Mouse (Mus musculus) T-helper 2 cell (primary cell): ENCODE data around the gene Mapkap1.

ENCODE experiments used
- in situ Hi-C: fragments of 300-600 bp; cut with MboI, MseI; formaldehyde crosslinking; loops from one replicate; pipeline ENCODE4 v1.15.1; 2025; ENCODE audit warnings: high pct_unique_total_duplicates

Mapkap1 gene

GRCm38 (mm10) chr2:34530042-34530441 lies 123.5 kb downstream of the Mapkap1 start:
- in situ Hi-C loops, result no loop called here

DNA sequence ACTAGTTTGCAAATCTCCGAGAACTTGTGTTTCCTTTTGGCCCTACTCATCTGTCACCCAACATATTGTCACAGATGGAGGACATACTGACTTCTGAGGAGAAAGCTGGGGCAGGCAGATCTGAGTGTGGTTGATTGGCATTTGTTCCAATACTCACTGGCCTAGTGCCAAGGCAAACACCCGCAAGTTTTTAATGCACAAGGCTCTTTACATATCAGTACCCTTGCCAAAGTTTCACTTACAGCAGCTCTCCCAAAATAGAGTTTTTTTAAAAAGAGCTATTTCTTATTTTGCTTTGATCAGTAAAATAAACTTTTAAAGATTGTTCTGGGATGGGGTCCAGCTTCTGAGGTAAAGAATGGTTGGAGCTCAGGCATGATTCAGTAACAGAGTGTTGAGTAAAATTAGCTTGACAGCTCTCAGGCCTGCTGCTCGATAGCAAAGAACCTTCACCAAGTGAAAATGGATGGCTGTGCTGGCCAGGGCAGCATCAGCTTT lies 125.3 kb downstream of the Mapkap1 start:
- in situ Hi-C loops, result no loop called here

GRCm38 (mm10) chr2:34532394-34532793 lies 125.8 kb downstream of the Mapkap1 start:
- in situ Hi-C loops, result no loop called here

DNA sequence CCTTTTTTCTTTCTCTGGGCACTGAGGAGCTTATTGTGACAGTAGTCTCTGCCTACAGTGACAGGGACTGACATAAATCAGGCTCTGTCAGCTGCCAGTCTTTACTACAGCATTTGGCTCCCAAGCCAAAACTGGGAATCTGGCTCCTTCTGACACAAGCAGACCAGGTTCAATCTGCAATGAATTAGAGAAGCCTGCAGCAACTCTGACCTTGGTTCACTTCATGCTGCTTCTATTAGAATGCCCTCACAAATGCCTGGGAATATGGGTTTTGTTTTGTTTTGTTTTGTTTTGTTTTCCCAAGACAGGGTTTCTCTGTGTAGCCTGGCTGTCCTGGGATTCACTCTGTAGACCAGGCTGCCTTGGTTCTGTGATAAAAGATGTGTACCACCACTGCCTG lies 126.7 kb downstream of the Mapkap1 start:
- in situ Hi-C loops, result no loop called here

DNA sequence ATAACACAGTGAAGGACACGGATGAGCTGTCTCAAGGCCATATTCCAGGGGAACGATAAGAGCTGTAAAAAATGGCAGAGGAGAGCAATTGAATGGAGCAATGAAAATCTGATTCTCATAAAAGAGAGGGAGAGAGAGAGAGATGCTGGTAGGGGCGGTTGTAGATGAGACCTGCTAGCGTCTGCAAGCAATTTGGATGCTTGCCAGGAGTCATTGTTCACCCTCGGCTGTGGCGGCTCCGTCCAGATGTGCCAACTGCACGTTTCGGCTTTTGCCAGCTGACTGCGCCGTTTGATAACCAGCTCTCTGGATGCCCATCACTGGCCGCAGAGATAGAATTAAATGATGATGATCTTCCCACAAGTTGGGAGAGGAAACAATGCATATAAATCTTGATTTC lies 128.4 kb downstream of the Mapkap1 start:
- in situ Hi-C loops, result no loop called here

GRCm38 (mm10) chr2:34537356-34537755 lies 130.8 kb downstream of the Mapkap1 start:
- in situ Hi-C loops, result no loop called here

- in situ Hi-C loops, result no loop called here
Measured at GRCm38 (mm10) chr2:34543581-34543980, 137.0 kb downstream of the Mapkap1 start.

GRCm38 (mm10) chr2:34544021-34544420 lies 137.4 kb downstream of the Mapkap1 start:
- in situ Hi-C loops, result no loop called here

DNA sequence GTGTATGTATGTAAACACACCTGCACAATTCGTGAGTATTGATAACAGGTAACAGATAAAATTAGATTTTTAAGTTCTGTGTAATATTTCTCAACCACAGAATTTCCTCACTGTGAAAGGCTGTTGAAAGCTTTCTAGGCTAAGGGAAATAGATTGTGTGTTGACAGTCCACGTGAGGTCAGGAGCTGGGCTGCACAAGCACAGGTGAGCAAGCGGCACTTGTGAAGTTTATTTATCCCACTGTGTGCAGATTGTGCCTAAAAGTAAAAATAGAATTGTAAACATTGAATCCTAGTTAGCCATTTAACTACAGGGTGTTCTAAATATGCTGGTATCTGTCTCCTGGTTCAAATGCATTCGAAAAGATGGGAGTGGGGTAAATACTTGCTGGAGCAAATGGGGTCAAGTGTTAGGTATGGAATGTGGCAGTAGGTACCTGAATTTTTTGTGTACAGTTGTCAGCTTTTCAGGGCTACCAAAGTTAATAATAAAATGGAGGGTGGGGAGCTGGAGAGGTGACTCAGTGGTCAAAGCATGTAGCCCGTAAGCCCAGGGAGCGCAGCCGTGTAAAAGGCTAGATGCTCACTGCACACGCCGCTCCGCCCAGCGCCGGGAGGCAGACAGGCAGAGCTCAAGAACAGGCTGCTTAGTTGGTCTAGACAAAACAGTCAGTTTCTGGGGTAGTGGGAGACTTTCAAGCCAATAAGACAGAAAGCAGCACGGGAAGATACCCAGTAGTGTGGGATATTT lies 138.2 kb downstream of the Mapkap1 start:
- in situ Hi-C loops, result no loop called here

DNA sequence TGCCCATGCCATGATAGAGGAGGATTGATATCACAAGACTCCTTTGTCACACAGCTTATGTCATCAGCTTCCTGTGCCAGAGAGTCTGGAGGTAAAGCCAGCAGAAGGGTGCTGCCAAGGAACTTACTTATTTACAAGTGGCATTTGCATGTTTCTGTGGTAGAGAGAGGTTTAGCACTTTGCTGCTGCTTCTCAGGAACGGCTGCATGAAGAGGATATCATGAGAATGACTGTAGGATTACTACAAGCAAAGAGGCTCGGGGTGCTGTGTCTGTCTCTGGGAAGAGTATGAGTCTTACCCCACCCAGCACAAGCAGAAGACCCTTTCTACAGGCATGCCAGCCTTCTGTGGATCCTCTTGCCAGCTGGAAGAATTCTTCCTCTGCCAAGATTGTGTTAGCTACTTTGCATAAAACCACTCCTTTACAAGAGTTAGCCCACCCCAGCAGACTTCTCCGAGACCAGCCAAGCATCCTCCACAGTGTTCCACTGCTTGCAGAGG lies 139.7 kb downstream of the Mapkap1 start:
- in situ Hi-C loops, result no loop called here

DNA sequence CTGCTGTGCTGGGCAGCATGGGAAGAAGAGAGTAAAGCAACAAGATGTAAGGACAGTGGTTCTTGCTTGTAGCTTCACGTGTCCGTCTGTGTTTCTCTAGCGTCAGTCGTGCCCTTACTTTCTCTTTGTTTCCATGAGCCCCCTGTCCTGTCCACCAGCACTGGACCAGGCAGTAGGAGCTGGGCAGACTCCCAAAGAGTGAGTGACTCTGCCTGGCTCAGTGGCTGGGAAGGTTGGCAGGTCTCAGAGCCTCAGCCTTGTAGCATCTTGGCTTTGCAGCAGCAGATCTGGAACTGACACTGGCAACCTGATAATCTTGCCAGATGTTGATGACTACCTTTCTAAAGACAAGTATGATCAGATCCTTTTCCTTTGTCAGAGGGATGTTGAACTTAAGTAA lies 140.9 kb downstream of the Mapkap1 start:
- in situ Hi-C loops, result no loop called here

- in situ Hi-C loops, result no loop called here
Measured at GRCm38 (mm10) chr2:34548961-34549360, 142.4 kb downstream of the Mapkap1 start.

- in situ Hi-C loops, result no loop called here
Measured at GRCm38 (mm10) chr2:34549469-34549868, 142.9 kb downstream of the Mapkap1 start.

- in situ Hi-C loops, result no loop called here
Measured at GRCm38 (mm10) chr2:34552772-34553171, 146.2 kb downstream of the Mapkap1 start.

DNA sequence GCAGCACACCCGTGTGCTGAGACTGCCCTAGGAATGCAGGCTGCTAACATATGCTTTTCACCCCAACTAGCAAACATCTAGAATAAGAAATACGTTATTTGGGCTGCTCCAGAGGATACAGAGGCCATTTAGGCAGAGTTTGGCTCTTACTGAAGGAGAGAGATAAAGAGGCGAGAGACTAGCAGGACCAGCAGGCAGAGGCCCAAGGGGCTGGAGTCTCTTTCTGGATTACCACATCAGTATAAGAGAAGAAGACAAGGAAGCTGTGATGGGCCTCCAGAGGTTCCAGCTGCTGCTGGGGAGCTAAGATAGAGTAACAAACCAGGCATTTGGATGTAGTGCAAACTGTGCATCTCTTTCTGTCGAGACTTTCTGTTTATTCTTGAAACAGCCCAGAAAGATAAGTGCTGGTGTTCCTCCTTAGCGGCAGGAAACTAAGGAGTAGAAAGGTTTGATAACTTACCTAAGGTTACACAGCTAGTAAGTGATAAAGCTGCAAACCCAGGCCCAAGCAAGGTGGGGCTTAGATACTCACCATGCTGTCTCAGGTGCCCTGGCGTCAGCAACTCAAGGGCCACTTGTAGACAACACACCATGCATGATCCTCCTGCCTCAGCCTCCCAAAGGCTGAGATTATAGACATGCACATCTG lies 147.1 kb downstream of the Mapkap1 start:
- in situ Hi-C loops, result no loop called here

GRCm38 (mm10) chr2:34560146-34560545 lies 153.6 kb downstream of the Mapkap1 start:
- in situ Hi-C loops, result no loop called here

DNA sequence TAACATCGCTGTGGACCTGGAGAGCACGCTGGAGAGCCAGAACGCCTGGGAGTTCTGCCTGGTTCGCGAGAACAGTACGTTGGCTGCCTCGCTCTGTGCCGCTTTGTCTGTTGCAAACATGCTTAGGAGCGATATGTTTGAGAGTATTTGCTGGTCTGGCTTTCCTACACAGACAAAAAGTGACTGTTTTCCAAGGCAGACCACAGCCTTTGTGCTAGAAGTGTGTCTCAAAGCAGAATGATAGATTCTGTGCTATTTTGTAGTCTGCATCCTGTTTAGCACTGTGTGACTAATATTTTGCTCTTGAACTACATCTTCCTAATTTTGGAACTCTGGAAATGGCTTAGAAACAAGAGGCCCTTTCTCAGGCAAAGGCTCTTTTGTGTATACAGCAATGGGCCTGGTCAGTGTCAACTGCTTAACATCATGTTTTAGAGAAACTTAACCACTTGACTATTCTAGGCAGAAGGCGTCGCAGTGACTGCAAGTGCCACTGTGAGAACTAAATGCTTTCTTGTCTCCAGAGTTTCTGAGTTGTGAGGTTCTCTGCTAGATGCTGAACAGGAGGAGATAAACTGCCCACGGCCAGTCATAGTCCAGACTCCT lies 156.6 kb downstream of the Mapkap1 start:
- in situ Hi-C loops, result no loop called here

DNA sequence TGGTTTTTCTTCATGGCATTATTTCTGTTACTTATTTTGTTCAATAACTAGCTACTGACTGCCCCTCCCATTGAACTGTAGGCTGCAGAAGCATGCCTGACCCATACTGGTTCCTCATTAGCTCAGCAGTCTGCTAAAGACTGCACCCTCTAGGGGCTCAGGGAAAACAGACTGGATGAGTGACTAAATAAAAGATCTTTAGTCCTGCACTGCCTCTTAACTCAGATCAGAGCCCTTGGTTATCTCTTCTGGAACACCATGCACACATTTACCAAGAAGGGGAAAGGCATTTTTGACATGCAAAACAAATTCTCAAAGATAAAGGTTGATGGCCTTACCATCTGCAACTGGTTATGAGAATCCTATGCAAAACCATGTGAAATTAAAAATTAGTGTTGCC lies 157.3 kb downstream of the Mapkap1 start:
- in situ Hi-C loops, result no loop called here

DNA sequence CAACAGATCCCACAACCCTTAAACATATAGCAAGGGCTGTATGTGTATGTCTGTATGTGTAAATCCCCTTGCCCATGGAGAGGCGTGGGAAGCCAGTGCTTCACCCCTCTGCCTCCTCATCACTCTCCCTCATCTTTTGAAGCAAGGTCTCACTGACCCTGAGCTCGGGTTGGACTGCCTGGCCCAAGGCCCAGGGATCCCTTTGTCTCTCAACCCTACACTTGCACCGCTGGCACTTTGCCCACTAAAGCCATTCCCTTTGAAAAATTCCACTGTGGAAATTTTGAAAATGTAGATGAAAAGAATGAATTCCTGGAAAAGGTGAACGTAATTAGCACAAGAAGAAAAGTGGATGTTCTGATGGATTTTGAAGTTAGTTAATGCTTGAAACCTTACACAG lies 159.6 kb downstream of the Mapkap1 start:
- in situ Hi-C loops, result no loop called here

- in situ Hi-C loops, result no loop called here
Measured at GRCm38 (mm10) chr2:34566601-34567000, 160.0 kb downstream of the Mapkap1 start.

DNA sequence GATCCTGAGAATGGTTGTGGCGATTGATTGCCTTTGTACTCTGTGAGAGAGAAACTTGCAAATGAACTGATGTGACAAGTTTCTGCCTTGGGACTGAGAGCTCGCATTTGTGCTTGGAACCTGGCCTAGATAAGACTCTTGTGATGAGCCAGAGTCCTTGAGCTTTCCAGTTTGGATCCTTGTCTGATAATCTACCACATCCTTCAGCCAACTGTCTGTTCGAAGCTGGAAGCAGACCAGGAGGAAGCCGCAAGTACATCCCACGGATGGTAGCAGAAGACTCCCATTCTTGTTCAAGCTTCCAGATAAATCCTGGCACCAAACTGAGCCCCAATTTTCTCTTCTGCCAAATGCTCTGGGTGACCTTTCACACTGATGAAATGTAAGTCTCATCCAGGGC lies 162.6 kb downstream of the Mapkap1 start:
- in situ Hi-C loops, result no loop called here

DNA sequence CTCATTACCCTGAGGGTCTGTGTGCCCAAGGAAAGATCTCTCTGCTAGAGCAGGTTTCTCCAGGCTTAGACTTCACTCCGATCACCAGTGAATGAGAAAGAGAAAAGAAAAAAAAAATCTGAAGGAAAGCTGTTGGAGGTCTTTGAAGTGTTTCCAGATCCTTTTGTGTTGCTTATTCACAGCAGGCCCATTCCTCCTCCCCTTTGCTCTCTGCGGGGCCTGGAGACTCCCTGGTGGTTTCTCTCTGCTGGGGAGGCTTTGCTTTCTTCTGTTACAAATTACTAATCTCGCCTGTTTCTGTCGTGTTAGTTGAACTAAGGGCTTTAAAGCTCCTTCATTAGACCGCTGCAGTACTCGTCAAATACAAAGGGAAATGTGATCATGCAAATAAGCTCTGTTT lies 163.8 kb downstream of the Mapkap1 start:
- in situ Hi-C loops, result no loop called here

DNA sequence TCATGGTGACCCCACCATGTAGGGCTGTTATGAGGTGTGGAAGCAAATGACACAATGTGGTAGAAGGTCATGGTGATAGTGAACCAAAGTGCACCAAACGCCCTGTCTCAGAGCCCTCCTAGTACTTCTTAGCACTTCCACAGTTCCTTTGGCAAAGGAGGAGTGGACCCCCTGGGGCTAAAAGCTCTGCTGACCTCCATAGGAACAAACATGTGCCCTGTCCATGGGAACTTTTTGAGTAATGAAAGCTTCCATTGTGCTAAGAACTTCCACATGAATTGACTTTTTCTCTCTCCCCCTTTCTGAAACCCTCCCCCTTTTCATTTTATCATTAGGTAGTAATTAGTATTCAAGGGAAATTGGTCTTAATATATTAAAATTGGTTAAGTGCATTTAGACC lies 164.5 kb downstream of the Mapkap1 start:
- in situ Hi-C loops, result no loop called here
